Mouse (Mus musculus) intestine, embryonic 15.5 days (tissue): ENCODE measurements around the gene Dgkh. TPM values are rescaled to one million over a fixed set of nuclear protein-coding genes. Genes with fewer than 3 reads are reported as not detected.

Source experiments
- ATAC-seq: fragments of 200-750 bp; cut with Nextera tagmentation; 2 replicates; pipeline ENCODE4 v1.8.0; 2017; ENCODE audit warnings: moderate TSS enrichment, moderate library complexity
- H3K27ac ChIP-seq: fragments of 300-500 bp; sonication (generic); 2 replicates; pipeline ENCODE4 v1.5.1; 2015; ENCODE audit warnings: mild to moderate bottlenecking, inconsistent platforms
- H3K27me3 ChIP-seq: fragments of 300-500 bp; sonication (generic); replicated peaks from 2 replicates; pipeline ENCODE4 v1.6.1; 2015; ENCODE audit warnings: inconsistent platforms
- H3K36me3 ChIP-seq: fragments of 300-500 bp; sonication (generic); 2 replicates; pipeline ENCODE4 v1.6.1; 2015; ENCODE audit warnings: inconsistent platforms
- H3K4me1 ChIP-seq: fragments of 300-500 bp; sonication (generic); replicated peaks from 2 replicates; pipeline ENCODE4 v1.6.1; 2015; ENCODE audit warnings: inconsistent platforms
- H3K4me2 ChIP-seq: fragments of 300-500 bp; sonication (generic); replicated peaks from 2 replicates; pipeline ENCODE4 v1.6.1; 2015; ENCODE audit warnings: mild to moderate bottlenecking, inconsistent platforms
- H3K4me3 ChIP-seq: fragments of 300-500 bp; sonication (generic); replicated peaks from 2 replicates; pipeline ENCODE4 v1.5.1; 2015; ENCODE audit warnings: inconsistent platforms
- H3K9ac ChIP-seq: fragments of 300-500 bp; sonication (generic); 2 replicates; pipeline ENCODE4 v1.6.1; 2015; ENCODE audit warnings: inconsistent platforms
- H3K9me3 ChIP-seq: fragments of 300-500 bp; sonication (generic); 2 replicates; pipeline ENCODE4 v1.6.1; 2016; ENCODE audit warnings: inconsistent platforms
- WGBS: fragments of 180-500 bp; shearing (Covaris S2); methylation state at CpG from one replicate; pipeline ENCODE4 v1.1.7; 2015; 5-methylcytosine and 5-hydroxymethylcytosine counted together
- polyA plus RNA-seq: library from polyadenylated mRNA; unstranded; fragments of >200 nt; fragmentation: Nextera tagmentation; extraction: Ambion mirVana; gene quantifications from 2 replicates; pipeline ENCODE4 v1.2.1, GENCODE M21; 2015

The Dgkh gene
- polyA plus RNA-seq, 1 experiment from 2014 or later, result 1.2 TPM

- H3K4me2 ChIP-seq, result peak overlapping the region; percentile 39; the same call in 1 of the 2 replicates
- H3K27ac ChIP-seq, result peak overlapping the region; percentile 79
- 16% methylated on average over 3 of the region's 3 CpGs for WGBS
- H3K4me3 ChIP-seq, result no peak overlapping the region
- H3K4me1 ChIP-seq, result peaks cover 32% of the 10 kb centered on the region
- no peaks in the 10 kb centered on the region for H3K27me3 ChIP-seq
- H3K9me3 ChIP-seq, result no peaks in the 10 kb centered on the region
- ATAC-seq, result peak; percentile 90
- H3K36me3 ChIP-seq, result no peaks in the 10 kb centered on the region
- H3K9ac ChIP-seq, result no peak overlapping the region
Observed at GRCm38 (mm10) chr14:78526475-78526874, 206.1 kb downstream of the Dgkh start.

GRCm38 (mm10) chr14:78525611-78526457 lies 206.7 kb downstream of the Dgkh start:
- Histone ChIP-seq H3K4me3 (no peak overlapping the region), H3K27me3 (no peaks in the 10 kb centered on the region), H3K4me2 (peak overlapping the region; percentile 7; the same call in 1 of the 2 replicates), H3K36me3 (no peaks in the 10 kb centered on the region), H3K4me1 (peaks cover 32% of the 10 kb centered on the region), H3K9ac (no peak overlapping the region), H3K27ac (peak overlapping the region; percentile 79), H3K9me3 (no peaks in the 10 kb centered on the region)
- ATAC-seq, result peak; percentile 75
- 49% methylated on average over 3 of the region's 3 CpGs for WGBS

- ATAC-seq, result no peak
- H3K9ac ChIP-seq, result no peak overlapping the region
- no peak overlapping the region for H3K4me2 ChIP-seq
- H3K4me1 ChIP-seq, result peaks cover 30% of the 10 kb centered on the region
- H3K4me3 ChIP-seq, result no peak overlapping the region
- H3K27ac ChIP-seq, result peak overlapping the region; percentile 79; the same call in 1 of the 2 replicates
- WGBS, result 89% methylated on average over 2 of the region's 2 CpGs
- no peaks in the 10 kb centered on the region for H3K9me3 ChIP-seq
- no peaks in the 10 kb centered on the region for H3K27me3 ChIP-seq
- H3K36me3 ChIP-seq, result no peaks in the 10 kb centered on the region
Observed at GRCm38 (mm10) chr14:78525059-78525458, 207.5 kb downstream of the Dgkh start.

GRCm38 (mm10) chr14:78510713-78511112 lies 221.9 kb downstream of the Dgkh start:
- 80% methylated on average over 9 of the region's 9 CpGs for WGBS
- Histone ChIP-seq H3K36me3 (peaks cover 25% of the 10 kb centered on the region), H3K4me1 (no peaks in the 10 kb centered on the region), H3K27ac (no peak overlapping the region), H3K27me3 (no peaks in the 10 kb centered on the region), H3K4me2 (no peak overlapping the region), H3K9me3 (no peaks in the 10 kb centered on the region), H3K4me3 (no peak overlapping the region), H3K9ac (no peak overlapping the region)
- no peak for ATAC-seq

- no peak overlapping the region for H3K27ac ChIP-seq
- no peak for ATAC-seq
- no peaks in the 10 kb centered on the region for H3K9me3 ChIP-seq
- no peak overlapping the region for H3K4me2 ChIP-seq
- H3K36me3 ChIP-seq, result peaks cover 24% of the 10 kb centered on the region
- H3K4me3 ChIP-seq, result no peak overlapping the region
- H3K9ac ChIP-seq, result no peak overlapping the region
- H3K4me1 ChIP-seq, result no peaks in the 10 kb centered on the region
- H3K27me3 ChIP-seq, result no peaks in the 10 kb centered on the region
- WGBS, result 94% methylated on average over 6 of the region's 6 CpGs
Observed at GRCm38 (mm10) chr14:78509791-78510190, 222.8 kb downstream of the Dgkh start.

Other genes starting within 250 kb of the Dgkh start
- 16.4 and 17.7 TPM in 2 replicates for gene Akap11, start 196.0 kb downstream of the Dgkh start, polyA plus RNA-seq
- 13.5 and 13.8 TPM in 2 replicates for gene Vwa8, start 116.3 kb upstream of the Dgkh start, polyA plus RNA-seq